ENCODE assay signal across 19 mouse cellular contexts in the genomic region with DNA sequence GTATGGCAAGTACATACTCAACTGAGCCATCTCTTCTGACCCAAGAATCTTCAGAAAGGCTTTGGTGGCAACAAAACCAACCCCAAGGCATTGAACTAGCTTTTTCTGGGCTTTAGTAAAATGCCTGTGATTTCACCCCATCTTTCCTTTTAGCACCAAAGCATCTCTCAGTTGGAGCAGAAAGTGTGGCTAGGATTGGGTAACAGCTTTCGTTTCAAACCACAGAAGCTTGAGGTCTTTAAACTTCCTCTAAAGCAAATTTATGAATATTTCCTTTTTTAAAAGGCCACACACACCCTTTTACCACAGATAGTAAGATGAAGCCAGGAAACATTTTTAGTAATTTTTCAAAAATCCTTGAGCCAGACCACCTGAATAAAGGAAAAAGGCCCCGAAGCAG.
"Had no signal": no experiment of that assay in that cellular context is flagged by ENCODE, and none has a peak within 500 bp of the region (broad histone marks: within the 10 kb centered on the region; RNA-seq: fewer than 3 reads in every experiment).

No protein-coding gene starts in this region.

- DNase-seq: lung, adult 18-20 months; lung, embryonic 14.5 days; lung, postnatal 10 days; lung, postnatal 4 days; midbrain, embryonic 14.5 days; retina, postnatal 1 day; right cerebral cortex, adult 18-20 months; right cerebral cortex, postnatal 25 days; right cerebral cortex, postnatal 4 days; spleen, adult 18-20 months; thymus, adult 2 months; thymus, postnatal 25 days; thymus, postnatal 4 days had no signal

- H3K4me2 ChIP-seq: lung, embryonic 14.5 days; midbrain, embryonic 12.5 days; neural tube, embryonic 12.5 days; stomach, embryonic 15.5 days had no signal

- H3K4me1 ChIP-seq: midbrain, embryonic 10.5 days; midbrain, embryonic 12.5 days had no signal

- ATAC-seq: midbrain, embryonic 16.5 days had no signal

- H3K36me3 ChIP-seq: midbrain, embryonic 10.5 days; midbrain, embryonic 12.5 days; neural tube, embryonic 12.5 days; stomach, embryonic 15.5 days had no signal

- H3K27me3 ChIP-seq: midbrain, embryonic 12.5 days; neural tube, embryonic 12.5 days; stomach, embryonic 15.5 days had no signal

- H3K9ac ChIP-seq: lung, embryonic 14.5 days; midbrain, embryonic 12.5 days; neural tube, embryonic 12.5 days; stomach, embryonic 15.5 days had no signal

- H3K4me3 ChIP-seq: midbrain, embryonic 10.5 days; midbrain, embryonic 12.5 days; neural tube, embryonic 12.5 days; stomach, embryonic 15.5 days had no signal

- H3K9me3 ChIP-seq: midbrain, embryonic 10.5 days; midbrain, embryonic 12.5 days; neural tube, embryonic 12.5 days; stomach, embryonic 15.5 days had no signal

- H3K27ac ChIP-seq: midbrain, embryonic 10.5 days; midbrain, embryonic 12.5 days; neural tube, embryonic 12.5 days; stomach, embryonic 15.5 days; stomach, postnatal 0 days had no signal
